Mouse (Mus musculus) liver, embryonic 14.5 days (tissue): ENCODE measurements around the gene Nenf. TPM values are rescaled to one million over a fixed set of nuclear protein-coding genes. Genes with fewer than 3 reads are reported as not detected.

ENCODE experiments used
- ATAC-seq: fragments of 200-750 bp; cut with Nextera tagmentation; 2 replicates; pipeline ENCODE4 v1.8.0; 2017; ENCODE audit warnings: moderate number of reproducible peaks, mild to moderate bottlenecking, moderate library complexity; ENCODE audit not compliant: insufficient read depth
- DNase-seq, 3 experiments: peaks; one replicate each; pipeline ENCODE4 v3.0.0-alpha.2; 2012 to 2013; ENCODE audit warnings: low read depth in 3 of 3, low spot score in 3 of 3
- H3K27ac ChIP-seq: fragments of 300-500 bp; sonication (generic); 2 replicates; pipeline ENCODE4 v1.5.1; 2014; ENCODE audit warnings: moderate library complexity, mild to moderate bottlenecking, control low read depth, inconsistent platforms
- H3K27me3 ChIP-seq: fragments of 300-500 bp; sonication (generic); 2 replicates; pipeline ENCODE4 v1.6.1; 2014; ENCODE audit warnings: mild to moderate bottlenecking, low read length, moderate library complexity; ENCODE audit not compliant: control insufficient read depth, insufficient read depth
- H3K36me3 ChIP-seq: fragments of 300-500 bp; sonication (generic); replicated peaks from 2 replicates; pipeline ENCODE4 v1.6.1; 2014; ENCODE audit warnings: low read depth; ENCODE audit not compliant: control insufficient read depth, insufficient read depth
- H3K4me1 ChIP-seq, 2 experiments: fragments of 200-500 bp in 1 of 2; fragments of 300-500 bp in 1 of 2; sonication (generic) in 1 of 2; replicated peaks; 2 replicates each; pipeline ENCODE4 v1.6.1; 2012 to 2014; ENCODE audit warnings: antibody characterized with exemption in 1 of 2, inconsistent platforms in 1 of 2, low read length in 1 of 2; ENCODE audit not compliant: control insufficient read depth in 2 of 2, insufficient read depth in 2 of 2
- H3K4me2 ChIP-seq: fragments of 300-500 bp; sonication (generic); 2 replicates; pipeline ENCODE4 v1.6.1; 2014; ENCODE audit warnings: low read depth, mild to moderate bottlenecking, control low read depth, moderate library complexity
- H3K4me3 ChIP-seq, 2 experiments: fragments of 200-500 bp in 1 of 2; fragments of 300-500 bp in 1 of 2; sonication (generic) in 1 of 2; 2 replicates each; pipeline ENCODE4 v1.5.1; 2012 to 2014; ENCODE audit warnings: low read depth in 2 of 2, low read length in 2 of 2, mild to moderate bottlenecking in 2 of 2, control low read depth in 1 of 2, inconsistent platforms in 1 of 2, moderate library complexity in 1 of 2; ENCODE audit not compliant: insufficient read depth in 1 of 2
- H3K9ac ChIP-seq: fragments of 300-500 bp; sonication (generic); replicated peaks from 2 replicates; pipeline ENCODE4 v1.6.1; 2014; ENCODE audit warnings: mild to moderate bottlenecking, control low read depth, moderate library complexity
- H3K9me3 ChIP-seq: fragments of 300-500 bp; sonication (generic); 2 replicates; pipeline ENCODE4 v1.6.1; 2016; ENCODE audit warnings: low read length, mixed read lengths; ENCODE audit not compliant: control insufficient read depth
- CTCF ChIP-seq: IDR thresholded peaks from 2 replicates; pipeline ENCODE4 v1.5.1; 2016; ENCODE audit warnings: antibody characterized with exemption, low read depth, control low read depth
- EP300 ChIP-seq: IDR thresholded peaks from 2 replicates; pipeline ENCODE4 v1.6.1; 2016; ENCODE audit warnings: antibody characterized with exemption, low read depth
- WGBS: fragments of 180-500 bp; shearing (Covaris S2); extraction: QIAGEN DNeasy Blood & Tissue Kit; methylation state at CpG from one replicate; pipeline ENCODE4 v1.1.7; 2014; ENCODE audit not compliant: insufficient replicate concordance; 5-methylcytosine and 5-hydroxymethylcytosine counted together
- polyA plus RNA-seq, 2 experiments: library from polyadenylated mRNA; depleted of rRNA in 1 of 2; stranded (reverse) in 1 of 2; unstranded in 1 of 2; fragments of >200 nt; fragmentation: Nextera tagmentation in 1 of 2; extraction: Ambion mirVana in 1 of 2; gene quantifications; 2 replicates each; pipeline versions ENCODE4 v1.2.1 to v1.2.3; 2012 to 2014

Nenf gene
- polyA plus RNA-seq, 2 experiments = 29.4 to 34.9 TPM

DNA sequence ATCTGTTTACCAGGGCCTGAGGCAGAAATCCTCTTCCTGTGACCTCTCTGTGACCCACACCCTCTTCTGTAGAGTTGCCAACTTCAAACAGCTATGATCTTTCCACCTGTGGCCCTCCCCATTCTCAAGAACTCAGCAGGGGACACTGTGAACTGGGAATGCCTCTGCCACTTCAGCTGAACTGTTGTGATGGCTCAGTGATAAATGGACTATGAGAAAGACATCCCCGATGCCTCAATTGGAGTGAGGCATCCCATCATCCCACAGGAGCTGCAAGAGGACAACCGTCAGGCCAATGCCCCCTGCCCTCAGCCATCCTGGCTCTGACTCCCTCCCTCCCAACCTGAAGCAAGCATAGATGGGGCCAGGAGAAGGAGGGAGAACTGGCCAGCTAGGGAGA is 60.0 kb downstream of the Nenf start:
- ATAC-seq = no peak
- DNase-seq = no peak

DNA sequence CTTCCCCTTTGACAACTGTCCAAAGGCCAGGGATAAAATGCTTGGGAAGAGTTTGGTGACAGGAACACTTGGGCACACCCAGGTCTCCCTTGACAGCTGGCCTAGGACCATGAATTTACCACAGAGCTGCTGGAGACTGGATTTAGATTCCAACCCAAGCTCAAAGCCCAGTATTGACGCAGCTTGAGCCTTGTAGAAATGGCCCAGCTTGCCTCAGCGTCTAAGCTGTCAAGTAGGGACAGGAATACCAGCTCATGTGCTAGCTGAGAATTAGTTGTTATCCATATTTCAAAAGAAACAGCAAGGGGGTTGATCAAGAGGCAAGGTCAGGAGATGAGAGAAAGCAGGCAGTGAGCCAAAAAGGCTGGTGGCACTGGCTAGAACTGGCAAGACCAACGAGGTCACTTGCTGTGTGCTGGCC is 60.6 kb downstream of the Nenf start:
- no peak overlapping the region for H3K9ac ChIP-seq
- H3K27ac ChIP-seq = no peak overlapping the region

More for the DNA sequence above, 60.0 kb downstream of the Nenf start:
- Histone ChIP-seq H3K4me1 (peaks cover 0 to 13% of the 10 kb centered on the region in 2 experiments; a peak in 2 of 4 replicates), H3K36me3 (no peaks in the 10 kb centered on the region), H3K27me3 (no peaks in the 10 kb centered on the region), H3K4me2 (no peak overlapping the region), H3K9ac (no peak overlapping the region), H3K4me3 (no peak overlapping the region), H3K9me3 (no peaks in the 10 kb centered on the region), H3K27ac (no peak overlapping the region)
- WGBS = 58% methylated on average over 2 of the region's 2 CpGs
- no peak for TF ChIP-seq EP300
- TF ChIP-seq CTCF = no peak

More for the DNA sequence above, 60.6 kb downstream of the Nenf start:
- DNase-seq (no peak), ATAC-seq (no peak)
- no peak overlapping the region for H3K4me3 ChIP-seq
- H3K4me2 ChIP-seq = no peak overlapping the region
- no peaks in the 10 kb centered on the region for H3K9me3 ChIP-seq
- WGBS = 44% methylated on average over 3 of the region's 3 CpGs
- H3K27me3 ChIP-seq = no peaks in the 10 kb centered on the region
- H3K36me3 ChIP-seq = no peaks in the 10 kb centered on the region
- TF ChIP-seq CTCF (no peak), EP300 (no peak)
- H3K4me1 ChIP-seq = peaks cover 0 to 13% of the 10 kb centered on the region in 2 experiments; a peak in 2 of 4 replicates

Other genes starting within 250 kb of the Nenf start
- 1.6 and 1.8 TPM in 2 replicates for gene Batf3, start 220.3 kb downstream of the Nenf start, polyA plus RNA-seq (2012; rRNA removed)
- gene Batf3, start 220.3 kb downstream of the Nenf start, polyA plus RNA-seq (2014; fragmentation: Nextera tagmentation; extraction: Ambion mirVana) = 1.5 and 2.4 TPM in 2 replicates
- not detected in 2 replicates for gene Fam71a, start 153.4 kb downstream of the Nenf start, polyA plus RNA-seq (2012; rRNA removed)
- not detected in 2 replicates for gene Fam71a, start 153.4 kb downstream of the Nenf start, polyA plus RNA-seq (2014; fragmentation: Nextera tagmentation; extraction: Ambion mirVana)
- 0.53 and 0.76 TPM in 2 replicates for gene Atf3, start 100.2 kb downstream of the Nenf start, polyA plus RNA-seq (2012; rRNA removed)
- 0.94 and 1.3 TPM in 2 replicates for gene Atf3, start 100.2 kb downstream of the Nenf start, polyA plus RNA-seq (2014; fragmentation: Nextera tagmentation; extraction: Ambion mirVana)
- 3.7 and 4.1 TPM in 2 replicates for gene Tmem206, start 7.7 kb upstream of the Nenf start, polyA plus RNA-seq (2012; rRNA removed)
- 6.3 and 7.6 TPM in 2 replicates for gene Tmem206, start 7.7 kb upstream of the Nenf start, polyA plus RNA-seq (2014; fragmentation: Nextera tagmentation; extraction: Ambion mirVana)
- 16.4 and 23.8 TPM in 2 replicates for gene Ppp2r5a, start 85.1 kb upstream of the Nenf start, polyA plus RNA-seq (2012; rRNA removed)
- 21.0 and 23.8 TPM in 2 replicates for gene Ppp2r5a, start 85.1 kb upstream of the Nenf start, polyA plus RNA-seq (2014; fragmentation: Nextera tagmentation; extraction: Ambion mirVana)